Comparison of ENCODE assay signal across 8 mouse cellular contexts in genomic region chr2:58566410-58567065, GRCm38 (mm10). TPM values are rescaled to one million over a fixed set of nuclear protein-coding genes. Genes with fewer than 3 reads are reported as not detected.
DNase-seq lines count a peak whose midpoint lies in the region; ATAC-seq lines count a peak whose summit lies in the region.

No protein-coding gene starts in this region.

- H3K4me3 ChIP-seq in lung, embryonic 15.5 days: peak overlapping the region; percentile 93

- WGBS in lung, embryonic 15.5 days: under 1% methylated on average over 58 of the region's 78 CpGs

- peak; percentile 29 for ATAC-seq in cerebellum, adult (ENCODE audit: insufficient number of reproducible peaks, low FRiP score, low TSS enrichment)
- peak; percentile 53 for ATAC-seq in lung, embryonic 15.5 days (ENCODE audit: borderline replicate concordance, extremely low read depth, low FRiP score, low TSS enrichment)

- H3K4me2 ChIP-seq in lung, embryonic 15.5 days: peak overlapping the region; percentile 63

- no peaks in the 10 kb centered on the region for H3K9me3 ChIP-seq in lung, embryonic 15.5 days

- peak; percentile 14 to 18 for DNase-seq in CD8-positive naive resting alpha-beta T cell, adult 2 months (ENCODE audit: low read depth in 2 of 2, low spot score in 2 of 2)
- DNase-seq in forelimb bud, embryonic 11.5 days (ENCODE audit: low read depth, low spot score): peak; percentile 33
- peak; percentile 75 for DNase-seq in heart, postnatal 4 days
- peak; percentile 42 to 46 for DNase-seq in layer of hippocampus, adult 8-10 months (ENCODE audit: low spot score in 2 of 2)
- peak; percentile 58 for DNase-seq in ovary, postnatal 10 days (ENCODE audit: low spot score)
- DNase-seq in thymus, postnatal 25 days: peak; percentile 57

- peak overlapping the region; percentile 91 for H3K9ac ChIP-seq in lung, embryonic 15.5 days

- peaks cover 35% of the 10 kb centered on the region for H3K4me1 ChIP-seq in lung, embryonic 15.5 days

- H3K36me3 ChIP-seq in lung, embryonic 15.5 days: no peaks in the 10 kb centered on the region

- H3K27ac ChIP-seq in lung, embryonic 15.5 days: peak overlapping the region; percentile 99

- no peaks in the 10 kb centered on the region for H3K27me3 ChIP-seq in lung, embryonic 15.5 days

RNA-seq across cellular contexts. Expression of gene Acvr1, which starts 0.4 kb away (rescaled TPM):
- total RNA-seq in heart, postnatal 4 days (2021): 10 to 100 TPM; 35.3 to 36.0 TPM
- total RNA-seq in layer of hippocampus, adult 8-10 months (2022): 10 to 100 TPM; 43.1 to 45.5 (median 44.5) TPM
- 4.5 and 4.6 TPM in 2 replicates for polyA plus RNA-seq in lung, embryonic 15.5 days (2015; fragmentation: Nextera tagmentation; extraction: Ambion mirVana)

RNA-seq across cellular contexts. Expression of gene Upp2, which starts 0.6 kb away (rescaled TPM):
- total RNA-seq in heart, postnatal 4 days (2021): 1 to 10 TPM; 1.6 to 2.8 TPM
- total RNA-seq in layer of hippocampus, adult 8-10 months (2022): 10 to 100 TPM; 30.7 to 36.8 (median 32.4) TPM
- 6.9 and 7.1 TPM in 2 replicates for polyA plus RNA-seq in lung, embryonic 15.5 days (2015; fragmentation: Nextera tagmentation; extraction: Ambion mirVana)

Comparison
In these comparisons a context has a peak if more than half of its experiments do, and no peak if none do; other contexts are left out.
1. Peak in every context shown above with its lines: DNase-seq, ATAC-seq, H3K4me3 ChIP-seq and H3K27ac ChIP-seq.
2. DNase-seq: peak in every context shown above with its lines; median percentile 75 in heart, postnatal 4 days; 58 in ovary, postnatal 10 days; 57 in thymus, postnatal 25 days; 44 in layer of hippocampus, adult 8-10 months; 33 in forelimb bud, embryonic 11.5 days; 16 in CD8-positive naive resting alpha-beta T cell, adult 2 months.
3. RNA of gene Upp2, which starts 0.6 kb away (total RNA-seq): 30.7 to 36.8 TPM in layer of hippocampus, adult 8-10 months; 1.6 to 2.8 TPM in heart, postnatal 4 days; every median in the first group is over 4 times any median in the second.